Mouse (Mus musculus): ENCODE measurements around the gene Cyp4b1. TPM values are rescaled to one million over a fixed set of nuclear protein-coding genes. Genes with fewer than 3 reads are reported as not detected.

The Cyp4b1 gene
- total RNA-seq, 2 experiments from 2014 or later, result not detected

Other genes starting within 250 kb of the Cyp4b1 start
- gene Cyp4a12b, start 236.1 kb downstream of the Cyp4b1 start, total RNA-seq (2014; fragmentation: Nextera tagmentation), result not detected in 2 replicates
- gene Cyp4a12b, start 236.1 kb downstream of the Cyp4b1 start, total RNA-seq (2017), result not detected in 2 replicates
- gene Cyp4a30b, start 195.1 kb downstream of the Cyp4b1 start, total RNA-seq (2014; fragmentation: Nextera tagmentation), result not detected in 2 replicates
- gene Cyp4a30b, start 195.1 kb downstream of the Cyp4b1 start, total RNA-seq (2017), result not detected in 2 replicates
- gene Cyp4a14, start 151.6 kb downstream of the Cyp4b1 start, total RNA-seq (2014; fragmentation: Nextera tagmentation), result not detected in 2 replicates
- not detected in 2 replicates for gene Cyp4a14, start 151.6 kb downstream of the Cyp4b1 start, total RNA-seq (2017)
- not detected in 2 replicates for gene Cyp4a10, start 129.5 kb downstream of the Cyp4b1 start, total RNA-seq (2014; fragmentation: Nextera tagmentation)
- not detected in 2 replicates for gene Cyp4a10, start 129.5 kb downstream of the Cyp4b1 start, total RNA-seq (2017)
- not detected in 2 replicates for gene Cyp4a31, start 84.1 kb downstream of the Cyp4b1 start, total RNA-seq (2014; fragmentation: Nextera tagmentation)
- gene Cyp4a31, start 84.1 kb downstream of the Cyp4b1 start, total RNA-seq (2017), result not detected in 2 replicates
- gene Cyp4a32, start 46.8 kb downstream of the Cyp4b1 start, total RNA-seq (2014; fragmentation: Nextera tagmentation), result not detected in 2 replicates
- gene Cyp4a32, start 46.8 kb downstream of the Cyp4b1 start, total RNA-seq (2017), result not detected in 2 replicates
- 39.7 and 45.7 TPM in 2 replicates for gene Efcab14, start 90.0 kb upstream of the Cyp4b1 start, total RNA-seq (2014; fragmentation: Nextera tagmentation)
- gene Efcab14, start 90.0 kb upstream of the Cyp4b1 start, total RNA-seq (2017), result 34.2 and 41.0 TPM in 2 replicates
- not detected in 2 replicates for gene Tex38, start 133.3 kb upstream of the Cyp4b1 start, total RNA-seq (2014; fragmentation: Nextera tagmentation)
- gene Tex38, start 133.3 kb upstream of the Cyp4b1 start, total RNA-seq (2017), result not detected in 2 replicates
- 13.2 and 17.2 TPM in 2 replicates for gene Atpaf1, start 137.1 kb upstream of the Cyp4b1 start, total RNA-seq (2014; fragmentation: Nextera tagmentation)
- gene Atpaf1, start 137.1 kb upstream of the Cyp4b1 start, total RNA-seq (2017), result 16.5 and 17.8 TPM in 2 replicates
- 7.0 and 9.8 TPM in 2 replicates for gene Mob3c, start 180.4 kb upstream of the Cyp4b1 start, total RNA-seq (2014; fragmentation: Nextera tagmentation)
- gene Mob3c, start 180.4 kb upstream of the Cyp4b1 start, total RNA-seq (2017), result 14.2 and 19.3 TPM in 2 replicates
- 31.4 and 41.8 TPM in 2 replicates for gene Mknk1, start 191.5 kb upstream of the Cyp4b1 start, total RNA-seq (2014; fragmentation: Nextera tagmentation)
- 57.6 and 58.8 TPM in 2 replicates for gene Mknk1, start 191.5 kb upstream of the Cyp4b1 start, total RNA-seq (2017)
- gene Kncn, start 236.7 kb upstream of the Cyp4b1 start, total RNA-seq (2014; fragmentation: Nextera tagmentation), result not detected in 2 replicates
- gene Kncn, start 236.7 kb upstream of the Cyp4b1 start, total RNA-seq (2017), result not detected in 2 replicates
- gene 6430628N08Rik, start 242.9 kb upstream of the Cyp4b1 start, total RNA-seq (2014; fragmentation: Nextera tagmentation), result not detected in 2 replicates
- not detected in 2 replicates for gene 6430628N08Rik, start 242.9 kb upstream of the Cyp4b1 start, total RNA-seq (2017)

Data from megakaryocyte-erythroid progenitor cell, adult 5-6 weeks (primary cell).